Mouse (Mus musculus) skeletal muscle tissue, adult 2 months (tissue): ENCODE measurements around the gene Cfc1.

Source experiments
- DNase-seq: peaks from one replicate; pipeline ENCODE4 v3.0.0-alpha.2; 2012; ENCODE audit warnings: low read depth, low spot score

Cfc1 gene

GRCm38 (mm10) chr1:34553690-34554089 lies 18.2 kb downstream of the Cfc1 start:
- no peak for DNase-seq

- DNase-seq = no peak
These were observed 18.8 kb downstream of the Cfc1 start for GRCm38 (mm10) chr1:34554275-34554674.

GRCm38 (mm10) chr1:34560843-34561242 lies 25.4 kb downstream of the Cfc1 start, which contains the start of gene Prss40:
TSS of gene Prss40 (minus strand) at chr1:34560943.
- DNase-seq = no peak

GRCm38 (mm10) chr1:34564383-34565045 lies 29.1 kb downstream of the Cfc1 start:
- DNase-seq = no peak

- DNase-seq = no peak
These were observed 32.7 kb downstream of the Cfc1 start for GRCm38 (mm10) chr1:34568120-34568519.

GRCm38 (mm10) chr1:34569876-34570275 lies 34.4 kb downstream of the Cfc1 start:
- DNase-seq = no peak

- DNase-seq = no peak
These were observed 36.0 kb downstream of the Cfc1 start for GRCm38 (mm10) chr1:34571431-34571830.

- no peak for DNase-seq
These were observed 37.8 kb downstream of the Cfc1 start for GRCm38 (mm10) chr1:34573221-34573620.

GRCm38 (mm10) chr1:34578851-34579781 lies 43.7 kb downstream of the Cfc1 start, which contains the start of gene Amer3:
TSS of gene Amer3 (plus strand) at chr1:34579657.
- no peak for DNase-seq

- DNase-seq = no peak
These were observed 44.4 kb downstream of the Cfc1 start for GRCm38 (mm10) chr1:34579782-34580356.

GRCm38 (mm10) chr1:34582218-34582617 lies 46.8 kb downstream of the Cfc1 start:
- DNase-seq = no peak

- DNase-seq = no peak
These were observed 48.4 kb downstream of the Cfc1 start for GRCm38 (mm10) chr1:34583821-34584263.

GRCm38 (mm10) chr1:34584736-34585135 lies 49.3 kb downstream of the Cfc1 start:
- no peak for DNase-seq

- no peak for DNase-seq
These were observed 52.0 kb downstream of the Cfc1 start for GRCm38 (mm10) chr1:34587298-34588096.
